Mouse (Mus musculus) spleen, postnatal 14 days (tissue): Measurements from ENCODE around the gene Ldb2.

Experiments used
- DNase-seq, 2 experiments: peaks; one replicate each; pipeline ENCODE4 v3.0.0; 2021 to 2022; ENCODE audit warnings: low spot score in 2 of 2

Gene Ldb2

DNA sequence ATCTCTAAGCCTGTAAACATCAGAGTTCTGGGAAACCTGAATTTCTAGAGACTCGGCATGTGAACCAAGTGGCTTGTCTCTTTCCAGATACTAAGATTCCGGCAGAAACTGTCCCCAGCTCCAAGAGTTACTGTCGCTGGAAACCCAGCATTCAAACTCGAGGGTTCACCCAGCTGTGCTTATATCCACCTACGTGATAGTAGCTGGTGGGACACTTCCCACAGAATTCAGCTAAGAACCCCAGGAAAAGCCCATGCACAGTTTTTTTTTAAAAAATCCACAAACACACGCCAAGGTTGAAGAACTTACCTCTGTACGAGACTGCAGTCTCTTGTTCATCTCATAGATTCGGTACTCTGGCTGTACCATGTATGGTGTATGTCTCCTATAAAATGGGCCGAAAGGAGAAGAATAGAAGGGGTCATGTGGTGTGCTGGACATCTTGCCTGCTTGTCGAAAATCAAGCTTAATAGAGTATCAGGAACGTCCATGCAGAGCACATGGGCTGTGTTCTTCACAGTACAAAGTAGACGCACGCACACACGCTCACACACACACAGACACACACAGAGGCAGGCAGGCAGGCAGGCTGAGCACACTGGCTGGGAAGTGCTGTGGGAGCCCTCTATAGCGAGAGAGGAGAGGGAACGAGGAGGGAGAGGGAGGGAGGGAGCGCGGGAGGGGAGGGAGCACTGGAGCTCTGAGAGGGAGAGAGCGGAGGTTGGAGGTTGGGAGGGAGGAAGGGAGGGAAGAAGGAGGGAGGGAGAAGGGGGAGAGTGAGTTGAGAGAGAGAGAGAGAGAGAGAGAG is at the start of gene Ldb2:
Gene Ldb2, minus strand, starts transcription at position 628 of the 808 bp plus-strand sequence.
- no peak for DNase-seq

DNA sequence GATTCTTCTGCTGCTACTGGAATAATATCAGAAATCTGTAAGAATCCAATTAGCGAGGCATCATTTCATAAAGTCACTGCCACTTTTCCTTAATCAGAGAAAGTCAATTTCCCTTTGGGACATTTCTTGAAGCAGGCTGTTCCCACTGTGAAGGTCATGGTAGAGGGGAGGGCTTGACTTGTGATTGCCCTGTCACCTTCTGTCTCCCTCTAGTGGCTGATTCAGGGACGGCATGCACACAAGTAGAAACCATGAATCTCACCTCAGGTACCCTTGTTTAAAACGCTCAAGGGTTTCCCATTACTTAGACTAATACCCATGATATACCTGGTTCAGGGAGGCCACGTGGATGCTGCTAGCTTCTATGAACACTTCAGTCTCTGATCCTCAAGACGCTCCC is 31.8 kb upstream of the Ldb2 start:
- DNase-seq, result peak in 1 of 2 experiments; percentile 3

DNA sequence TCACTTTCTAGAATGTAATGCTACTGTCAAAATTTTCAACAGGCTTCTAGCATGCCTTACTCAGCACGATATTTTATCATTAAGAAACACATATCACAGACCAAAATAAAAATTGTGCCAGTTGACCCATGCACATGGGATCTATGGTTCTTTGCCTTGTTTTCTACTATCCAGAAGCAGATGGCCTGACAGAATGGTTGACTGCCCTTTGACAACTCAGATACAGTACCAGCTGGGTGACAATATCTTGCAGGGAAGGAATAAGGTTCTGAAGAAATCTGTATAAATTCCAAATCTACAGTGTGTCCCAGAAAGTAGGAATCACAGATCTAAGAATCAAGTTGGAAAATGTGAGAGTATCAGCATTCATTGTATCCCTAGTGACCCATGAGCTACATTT is 16.0 kb upstream of the Ldb2 start:
- no peak for DNase-seq

DNA sequence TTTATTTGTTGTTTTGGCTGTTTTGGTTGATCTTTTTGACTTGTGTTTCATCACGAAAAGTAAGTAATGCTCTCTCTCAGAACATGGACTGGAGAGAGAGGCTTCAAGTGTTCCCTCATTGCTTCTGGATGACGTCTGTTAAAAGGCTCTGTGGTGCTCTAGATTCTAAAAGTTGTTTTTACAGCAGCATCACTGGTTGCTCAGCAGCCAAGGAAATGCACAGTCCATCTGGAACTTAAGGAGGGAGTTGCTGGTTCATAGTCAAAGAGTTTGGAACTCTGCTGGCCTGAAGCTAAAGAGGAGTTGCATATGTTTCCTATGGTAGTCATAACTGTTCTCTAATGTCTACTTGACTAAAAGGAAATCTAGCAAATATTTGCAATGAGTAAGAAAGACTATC is 6.5 kb upstream of the Ldb2 start:
- DNase-seq, result no peak

DNA sequence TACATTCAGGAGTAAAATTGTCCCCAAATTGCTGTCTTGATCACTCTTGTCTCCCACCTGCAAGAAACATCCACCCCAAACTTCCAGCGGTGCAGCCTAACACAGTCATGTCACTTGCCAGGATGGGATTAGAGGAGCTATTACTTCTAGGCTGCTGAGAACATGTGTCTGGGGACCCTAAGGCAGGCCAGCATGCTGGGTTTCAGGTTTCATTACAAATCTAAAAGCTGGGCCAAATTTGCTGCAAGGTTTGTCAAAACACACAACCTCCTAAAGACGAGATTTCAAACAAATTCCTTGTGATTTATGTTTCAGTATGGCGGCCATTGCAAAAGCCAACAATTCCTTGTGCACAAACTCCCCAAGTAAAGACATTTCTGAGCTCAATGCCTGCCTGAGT is 1.6 kb upstream of the Ldb2 start:
- DNase-seq, result no peak

DNA sequence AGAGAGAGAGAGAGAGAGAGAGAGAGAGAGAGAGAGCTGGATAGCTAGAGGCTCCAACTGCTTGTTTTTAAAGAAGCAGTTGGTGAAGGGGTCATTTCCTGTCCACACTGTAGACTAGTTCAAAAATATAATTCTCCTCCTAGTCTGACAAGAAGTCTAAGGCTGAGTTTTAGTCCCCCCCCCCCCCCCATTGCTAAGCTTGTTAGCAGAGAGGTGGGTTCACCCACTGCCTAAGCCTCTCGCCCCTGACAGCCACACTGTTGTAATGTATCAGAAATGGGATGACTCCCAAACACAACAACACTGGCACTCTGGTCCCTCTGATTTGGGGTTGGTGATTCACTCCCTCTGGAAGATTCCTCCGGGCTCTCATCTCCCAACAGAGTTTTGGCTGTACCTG is 381 bp upstream of the Ldb2 start:
- no peak for DNase-seq

DNA sequence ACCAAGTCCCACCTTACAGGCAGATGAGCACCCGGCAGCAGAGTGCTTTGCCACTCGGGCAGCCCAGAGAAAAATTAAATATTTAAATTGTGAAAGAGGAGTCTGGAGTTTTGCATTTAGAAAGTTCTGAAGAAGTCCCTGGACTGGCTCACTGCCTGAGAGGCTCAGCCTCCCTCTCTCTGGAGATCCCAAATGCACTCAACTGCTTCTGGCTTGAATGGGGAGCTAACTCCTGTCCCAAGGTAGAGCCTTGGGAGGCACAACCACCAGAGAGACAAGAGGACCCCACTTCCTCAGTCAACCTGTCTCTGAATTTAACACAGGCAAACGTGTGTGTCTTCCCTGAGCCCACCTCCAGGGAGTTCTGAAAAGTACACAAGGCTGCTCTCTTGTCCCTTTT is 987 bp downstream of the Ldb2 start:
- DNase-seq, result no peak

DNA sequence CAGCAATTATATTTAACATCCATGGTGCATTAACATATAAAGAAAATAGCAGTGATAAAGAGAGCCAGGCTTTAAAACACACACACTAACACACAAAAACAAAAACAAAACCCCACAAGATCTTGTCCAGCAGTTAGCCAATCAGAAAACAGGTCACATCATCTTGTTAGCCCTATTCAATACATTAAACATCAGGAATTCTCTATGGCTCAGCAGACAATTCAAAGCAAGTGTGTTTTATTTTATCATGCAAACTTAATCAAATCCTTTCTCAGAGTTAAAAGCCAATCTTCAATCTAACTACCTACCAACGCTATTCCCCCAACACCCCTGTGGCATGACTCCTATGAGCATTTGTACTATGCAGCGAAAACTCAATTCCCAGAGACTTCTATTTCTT is 1.4 kb downstream of the Ldb2 start:
- DNase-seq, result no peak

DNA sequence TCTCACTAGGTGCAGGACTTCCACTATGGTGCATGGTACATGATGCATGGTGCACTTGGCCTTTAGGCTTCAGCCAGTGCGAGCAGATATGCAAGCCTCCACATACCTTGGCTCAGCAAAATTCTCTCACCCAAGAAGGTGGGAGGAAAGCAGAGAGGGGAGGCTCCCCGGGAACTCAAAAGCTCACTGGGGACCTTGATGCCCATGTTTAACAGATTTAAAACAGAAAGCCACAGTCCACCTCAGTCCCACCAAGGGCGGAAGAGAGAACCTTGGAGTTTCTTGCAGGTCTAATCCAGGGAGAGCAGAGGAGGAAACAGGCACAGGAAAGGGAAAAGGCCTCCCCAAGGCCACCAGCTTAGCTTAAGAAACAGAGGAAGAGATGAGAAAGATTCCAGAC is 14.9 kb downstream of the Ldb2 start:
- DNase-seq, result no peak

DNA sequence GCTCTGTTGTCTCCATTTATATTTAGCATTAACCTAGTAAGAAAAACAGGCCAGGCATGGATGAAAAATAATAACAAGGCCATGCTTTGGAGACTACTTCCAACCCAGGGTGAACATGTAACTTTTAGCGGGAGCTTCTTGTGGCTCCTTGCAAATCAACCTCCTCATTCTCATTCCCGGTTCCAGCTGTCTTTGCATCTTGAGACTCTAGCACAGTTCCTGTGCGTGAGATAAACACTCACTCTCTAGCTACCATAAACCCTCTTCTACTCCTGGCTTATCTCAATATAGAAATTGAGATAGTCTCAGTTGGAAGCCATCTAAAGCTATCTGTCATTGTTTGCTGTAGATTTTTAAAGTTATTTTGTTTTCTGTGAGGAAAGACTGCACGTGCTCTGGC is 20.1 kb downstream of the Ldb2 start:
- DNase-seq, result no peak

DNA sequence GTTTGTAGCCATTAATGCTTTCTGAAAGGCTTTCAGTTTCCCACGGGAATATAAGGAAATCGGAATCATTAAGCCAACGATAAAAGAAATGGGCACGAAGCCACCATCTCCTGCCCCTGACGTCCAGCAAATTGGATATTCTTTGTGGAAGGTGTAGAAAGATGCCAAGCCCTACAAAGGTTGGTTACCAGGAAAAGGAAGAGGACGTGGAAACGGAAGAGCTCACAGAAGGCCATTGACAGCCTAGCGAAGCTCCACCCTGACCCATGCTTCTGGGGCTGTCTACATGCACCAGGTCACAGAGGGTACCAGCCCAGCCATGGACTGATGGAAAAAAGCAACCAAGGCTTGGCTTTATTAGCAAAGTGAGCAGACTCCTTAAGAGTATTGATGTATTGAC is 31.0 kb downstream of the Ldb2 start:
- DNase-seq, result no peak

DNA sequence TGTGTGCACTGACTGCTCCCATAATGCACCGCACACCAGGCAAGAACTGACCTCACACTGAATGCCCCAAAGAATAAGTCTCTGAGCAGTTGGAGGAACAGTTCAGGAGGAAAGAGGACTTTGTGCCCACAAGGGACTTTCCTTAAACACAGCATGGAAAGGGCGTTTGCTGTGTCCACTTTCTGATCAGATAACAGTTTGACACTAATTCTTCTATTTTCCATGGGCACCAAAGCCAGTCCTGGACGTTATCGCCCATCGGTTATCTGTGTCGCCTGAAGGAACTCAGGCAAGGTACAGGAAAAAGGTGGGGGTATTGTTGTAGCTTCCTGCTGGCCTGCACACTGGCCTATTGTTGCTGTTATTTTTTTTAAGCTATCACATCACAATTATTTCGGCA is 34.6 kb downstream of the Ldb2 start:
- no peak for DNase-seq

DNA sequence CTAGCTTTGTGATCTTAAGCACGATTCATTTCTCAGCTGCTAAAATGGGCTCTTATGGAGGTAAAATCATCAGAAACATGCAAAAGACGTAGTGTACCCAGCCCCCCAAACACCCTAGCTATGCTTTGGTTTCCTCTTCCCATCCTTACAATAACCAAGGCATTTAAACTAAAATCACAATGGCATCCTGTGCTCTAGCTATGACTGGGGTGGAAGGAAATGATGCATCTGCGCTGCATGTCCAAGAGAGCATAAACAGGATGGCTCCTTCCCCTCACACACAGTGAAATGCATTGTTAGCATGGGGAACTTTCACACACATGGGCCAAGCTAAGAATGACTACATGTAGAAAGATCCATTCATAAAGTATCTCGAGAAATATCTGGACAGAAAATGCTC is 40.3 kb downstream of the Ldb2 start:
- DNase-seq, result no peak

DNA sequence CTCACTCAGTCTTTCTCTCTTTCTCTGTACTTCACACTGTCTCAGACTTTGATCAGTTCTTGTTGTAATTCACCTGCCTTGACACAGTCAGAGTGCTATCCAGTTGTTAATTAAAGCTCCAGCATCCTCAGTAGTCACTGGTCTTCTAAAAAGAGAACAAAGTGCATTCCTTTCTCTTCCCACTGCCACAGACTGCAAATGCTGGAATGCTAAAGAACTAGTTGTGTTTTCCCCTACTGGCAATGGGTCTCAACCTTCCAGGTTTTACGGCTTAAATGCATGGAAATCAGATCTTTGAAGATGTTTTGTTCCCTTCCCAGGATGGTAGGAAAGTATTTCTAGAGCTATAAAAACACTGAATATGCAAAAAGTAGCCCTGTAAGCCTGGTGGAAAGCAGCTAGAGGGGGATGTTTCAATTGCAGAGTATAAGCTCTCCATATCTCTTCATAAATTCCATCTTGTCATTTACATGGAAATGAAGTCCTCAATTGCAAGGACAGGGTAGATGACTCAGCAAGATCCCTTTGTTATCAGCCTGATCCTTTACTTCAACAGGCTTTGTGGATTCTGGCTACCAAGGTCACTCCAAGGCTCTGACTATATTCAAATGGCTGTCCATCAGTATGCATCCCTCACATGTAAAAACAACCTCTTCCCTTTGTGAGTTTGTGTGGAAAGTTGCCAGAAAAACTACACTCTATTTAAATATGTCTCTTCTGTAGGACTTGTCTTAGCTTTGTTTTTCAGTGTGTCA is 45.1 kb downstream of the Ldb2 start:
- no peak for DNase-seq

DNA sequence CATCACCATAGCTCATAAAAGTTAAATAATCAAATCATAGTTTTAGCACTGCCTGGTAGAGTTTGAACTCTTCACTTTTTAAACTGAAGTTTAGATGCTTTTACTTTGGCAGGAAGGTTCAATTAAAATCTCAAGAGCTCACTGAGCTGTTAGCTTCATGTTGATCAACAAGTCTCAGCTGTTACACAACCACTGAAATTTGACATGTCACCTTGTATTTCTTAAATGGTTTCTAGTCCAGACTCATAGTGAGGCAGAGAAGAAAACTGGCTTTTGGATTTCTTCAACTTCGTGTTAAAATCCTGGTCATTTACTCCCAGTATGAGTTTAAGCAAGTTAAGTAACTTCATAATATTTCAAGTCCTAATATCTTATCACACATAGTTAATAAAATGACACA is 53.8 kb downstream of the Ldb2 start:
- DNase-seq, result no peak

DNA sequence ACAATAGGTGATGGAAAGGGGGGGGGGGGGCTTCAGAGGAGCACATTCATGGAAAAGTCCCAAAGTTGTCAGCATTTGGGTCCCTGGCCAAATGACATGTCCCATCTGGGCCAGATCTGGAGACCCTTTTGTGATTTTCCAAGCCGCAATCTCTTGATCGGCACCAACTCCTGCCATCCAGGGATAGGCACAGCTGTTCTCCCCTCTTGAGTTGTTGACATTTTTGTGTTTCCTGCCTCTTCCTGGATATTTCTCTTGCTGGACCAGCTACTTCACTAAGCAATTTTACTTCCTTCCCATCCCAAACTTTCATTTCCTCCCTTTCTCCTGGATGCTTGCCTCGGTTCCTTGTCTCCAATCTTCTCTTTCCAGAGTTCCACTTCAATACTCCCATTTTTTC is 63.1 kb downstream of the Ldb2 start:
- DNase-seq, result no peak

DNA sequence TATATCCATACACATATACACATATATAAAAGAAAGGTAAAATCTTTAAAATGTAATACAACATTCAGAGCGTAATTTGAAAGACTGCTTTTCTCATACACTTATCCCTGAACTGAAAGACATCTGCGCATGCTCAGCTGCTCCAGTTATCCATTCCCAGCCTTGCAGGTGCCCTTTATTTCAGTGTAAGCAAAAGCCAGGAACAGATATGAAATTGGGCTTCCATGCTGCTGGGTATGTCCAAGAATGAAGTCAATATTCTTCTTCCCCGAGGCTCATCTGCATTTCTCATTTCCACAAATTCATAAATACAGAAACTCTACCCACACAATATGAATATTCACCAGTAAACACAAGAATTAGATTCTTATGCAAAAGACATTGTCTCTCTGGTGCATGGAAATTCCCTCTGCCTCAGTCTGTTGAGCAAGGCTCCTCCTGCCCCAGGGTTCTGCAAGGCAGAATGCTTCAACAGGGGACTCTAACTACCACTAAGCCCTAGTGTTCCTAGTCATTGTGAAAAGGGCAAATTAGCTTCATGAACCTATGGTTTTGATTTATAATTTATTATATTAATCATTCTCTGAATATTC is 65.3 kb downstream of the Ldb2 start:
- DNase-seq, result no peak

DNA sequence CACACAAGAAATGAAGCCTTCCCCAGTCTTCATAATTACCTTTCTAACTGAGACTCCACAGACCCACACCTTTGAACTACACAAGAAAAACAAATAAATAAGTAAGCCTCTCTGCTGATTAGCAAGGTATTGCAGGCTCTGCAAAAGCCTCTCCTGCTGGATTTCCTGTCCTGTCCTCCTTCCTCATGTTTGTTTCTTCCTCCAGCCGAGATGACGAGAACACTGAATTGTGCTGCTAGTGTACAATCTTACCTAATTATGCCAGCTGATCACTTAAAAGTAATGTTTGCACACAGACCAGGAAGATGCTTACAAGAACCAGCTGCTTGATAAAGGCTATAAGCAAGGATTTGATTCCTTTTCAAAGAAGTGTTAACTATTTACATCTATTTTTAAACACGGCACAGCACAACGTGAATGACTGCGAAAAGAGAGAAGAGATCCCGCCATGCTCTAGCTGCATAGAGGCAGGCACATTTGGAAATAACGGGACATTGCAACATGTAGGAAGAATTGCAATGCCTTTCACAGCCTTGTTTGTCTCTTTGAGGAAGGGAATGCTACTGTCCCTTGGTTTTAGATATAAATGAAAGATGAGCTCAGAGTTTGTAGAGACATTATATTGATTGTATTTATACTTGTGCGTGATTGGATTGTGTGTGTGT is 69.7 kb downstream of the Ldb2 start:
- DNase-seq, result no peak

DNA sequence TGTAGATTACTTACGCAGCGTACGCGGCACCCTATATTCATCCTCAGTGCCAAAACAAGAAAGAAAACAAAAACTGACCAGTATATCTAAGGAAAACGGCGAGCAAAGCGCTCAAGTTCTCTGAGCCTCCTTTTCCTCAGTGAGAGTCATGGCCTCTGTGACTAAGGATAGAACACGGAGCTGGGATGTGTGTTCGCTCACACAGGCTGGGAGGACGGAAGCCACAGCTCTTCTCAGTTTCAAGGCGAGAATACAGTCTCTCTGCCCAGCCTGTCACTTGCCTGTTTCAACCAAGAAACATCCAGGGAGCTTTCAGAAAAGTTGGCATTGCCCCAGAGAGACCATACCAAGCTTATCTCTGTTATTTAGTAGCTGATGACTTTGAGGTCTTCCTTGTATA is 71.5 kb downstream of the Ldb2 start:
- DNase-seq, result no peak

DNA sequence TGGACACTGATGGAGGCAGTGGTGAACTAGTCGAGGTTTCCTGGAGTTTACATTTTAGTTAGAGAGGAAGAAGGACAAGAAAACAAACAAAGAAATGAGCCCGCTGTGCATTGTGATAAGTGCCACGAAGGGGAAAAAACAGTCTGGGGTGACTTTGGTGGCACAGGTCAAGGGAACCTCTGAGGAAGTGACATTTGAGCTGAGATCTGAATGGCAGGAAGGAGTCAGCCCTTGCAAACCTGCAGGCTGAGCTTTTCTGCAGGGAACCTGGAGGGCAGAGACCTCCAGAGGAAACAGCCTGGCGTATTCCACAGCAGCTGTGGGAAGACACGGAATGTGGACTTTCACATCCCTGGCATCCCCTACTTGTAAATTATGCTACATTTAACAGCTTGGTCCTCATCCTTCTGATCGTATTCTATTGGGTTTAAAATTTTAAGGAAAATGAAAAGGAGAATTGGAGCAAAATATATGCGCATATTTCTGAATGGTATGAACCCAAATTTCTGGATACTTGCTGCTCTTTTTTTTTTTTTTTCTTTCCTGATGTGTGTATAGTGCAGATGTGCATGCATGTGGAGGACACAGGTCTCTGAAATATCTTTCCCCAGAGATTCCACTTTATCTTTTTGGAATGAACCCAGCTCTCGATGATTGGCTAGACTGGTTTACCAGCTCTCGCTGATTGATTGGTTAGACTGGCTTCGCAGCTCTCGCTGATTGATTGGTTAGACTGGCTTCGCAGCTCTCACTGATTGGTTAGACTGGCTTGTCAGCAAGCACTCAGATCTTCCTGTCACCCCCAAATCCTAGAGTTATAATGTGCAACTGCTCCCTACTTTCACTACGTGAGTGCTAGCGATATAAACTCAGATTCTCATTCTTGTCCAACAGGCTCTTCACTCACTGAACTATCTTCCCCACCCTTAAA is 72.7 kb downstream of the Ldb2 start:
- no peak for DNase-seq

DNA sequence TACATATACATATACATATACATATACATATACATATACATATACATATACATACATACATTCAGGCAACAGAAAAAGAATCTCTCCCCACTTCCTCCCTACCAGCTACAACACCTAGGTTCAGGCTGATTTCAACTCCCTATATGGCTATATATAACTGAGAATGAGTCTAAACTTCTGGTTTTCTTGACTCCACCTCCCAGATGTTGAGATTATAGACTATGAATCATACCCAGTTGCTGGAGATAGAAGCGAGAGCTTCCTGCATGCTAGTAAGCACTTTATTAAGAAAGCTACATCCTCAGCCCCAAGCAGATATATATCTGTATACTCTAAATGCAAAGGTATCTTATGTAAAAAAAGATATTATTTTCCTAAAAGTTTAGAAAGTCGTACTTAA is 74.0 kb downstream of the Ldb2 start:
- no peak for DNase-seq
